Mouse (Mus musculus) thymus, postnatal 10 days (tissue): ENCODE measurements around the gene Olfr478.
"Not testable (repeated sequence)": the region's sequence is repeated elsewhere in the genome, so short reads cannot be mapped to it uniquely, and the experiment has no call there.

Source experiments
- DNase-seq, 2 experiments: peaks; one replicate each; pipeline ENCODE4 v3.0.0; 2021; ENCODE audit warnings: low spot score in 2 of 2

Olfr478 gene

DNA sequence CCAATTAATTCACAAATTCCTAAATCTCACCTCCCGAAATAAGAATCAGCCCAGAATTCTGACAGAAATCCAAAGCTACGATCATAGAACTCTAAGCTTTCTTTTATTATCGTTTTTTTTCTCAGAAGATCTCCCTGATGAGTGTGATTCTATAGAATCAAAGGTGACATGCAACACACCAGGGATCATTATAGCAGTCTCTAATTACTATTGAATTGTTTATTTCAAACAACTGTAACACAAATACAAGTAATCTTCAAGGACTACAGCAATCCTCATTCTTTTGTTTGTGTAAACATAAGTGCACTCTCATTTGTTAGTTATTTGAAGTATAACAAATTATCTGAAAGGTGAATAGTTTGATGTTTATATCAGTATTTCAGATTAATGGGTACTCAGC lies at the start of gene Olfr478:
Olfr478 (minus strand) TSS at position 101 of the 400 bp plus-strand sequence.
- no peak for DNase-seq

DNA sequence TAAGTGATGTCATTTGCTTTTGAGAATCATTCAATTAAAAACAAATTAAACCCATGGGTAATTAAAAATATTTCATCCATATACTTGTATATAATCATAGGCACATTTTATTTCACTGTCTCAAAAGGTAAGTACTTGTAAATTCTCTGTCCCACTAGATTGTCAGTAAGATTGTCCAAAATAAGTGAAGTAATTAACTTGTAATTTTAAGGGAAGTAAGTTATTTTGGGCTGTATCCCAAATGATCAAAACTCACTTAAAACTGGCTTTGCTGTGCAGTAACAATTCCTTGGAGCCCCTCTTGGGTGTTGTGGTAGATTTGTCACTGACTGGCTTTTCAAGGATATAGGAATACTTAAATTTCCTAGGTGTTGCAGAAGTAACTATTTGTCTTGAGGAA lies 45.8 kb upstream of the Olfr478 start, which contains the start of gene Olfr481:
Olfr481 (plus strand) TSS at position 301 of the 400 bp plus-strand sequence.
- DNase-seq: no peak

GRCm38 (mm10) chr7:108067246-108067645 lies 33.5 kb upstream of the Olfr478 start, which contains the start of gene Olfr480:
Gene Olfr480, minus strand, starts transcription at chr7:108067346.
- no peak for DNase-seq

DNA sequence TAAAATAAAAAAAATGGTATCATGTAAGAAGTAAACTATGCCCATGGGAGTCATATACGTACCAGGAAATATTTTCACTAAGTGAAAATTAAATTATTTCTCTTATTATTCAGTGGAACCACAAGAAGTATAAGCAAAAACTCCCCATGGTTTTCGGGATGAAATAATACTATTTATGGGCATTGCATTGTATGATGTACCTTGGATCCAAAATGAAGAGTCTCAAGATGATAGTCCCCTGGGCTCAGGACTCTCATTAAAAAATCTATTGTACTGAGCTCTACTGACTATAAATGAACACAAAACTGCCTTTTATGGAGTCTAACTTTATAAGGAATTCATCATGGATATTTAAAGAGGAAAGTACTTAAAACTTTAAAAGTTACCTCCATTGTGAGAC lies 16.6 kb upstream of the Olfr478 start, which contains the start of gene Olfr479:
Olfr479 (plus strand) TSS at position 301 of the 400 bp plus-strand sequence.
- DNase-seq: no peak

- not testable (repeated sequence) for DNase-seq
These were observed 19.5 kb downstream of the Olfr478 start for GRCm38 (mm10) chr7:108014256-108014655.

GRCm38 (mm10) chr7:107986393-107986792 lies 47.4 kb downstream of the Olfr478 start, which contains the start of gene Olfr477:
Gene Olfr477, plus strand, starts transcription at chr7:107986693.
- no peak for DNase-seq
